Mouse (Mus musculus) heart, postnatal 0 days (tissue): ENCODE results near the gene Pabpc4. TPM values are rescaled to one million over a fixed set of nuclear protein-coding genes. Genes with fewer than 3 reads are reported as not detected.

Experiments used
- ATAC-seq: fragments of 200-750 bp; cut with Nextera tagmentation; 2 replicates; pipeline ENCODE4 v1.8.0; 2017; ENCODE audit warnings: low read depth, moderate number of reproducible peaks, moderate library complexity; ENCODE audit not compliant: insufficient read depth
- DNase-seq: peaks from one replicate; pipeline ENCODE4 v3.0.0-alpha.2; 2016; ENCODE audit warnings: low spot score
- H3K27ac ChIP-seq: fragments of 300-500 bp; sonication (generic); 2 replicates; pipeline ENCODE4 v1.5.1; 2014; ENCODE audit warnings: low read depth, mild to moderate bottlenecking
- H3K27me3 ChIP-seq: fragments of 300-500 bp; sonication (generic); 2 replicates; pipeline ENCODE4 v1.6.1; 2014; ENCODE audit warnings: low read length, mixed read lengths; ENCODE audit not compliant: control insufficient read depth, insufficient read depth
- H3K36me3 ChIP-seq: fragments of 300-500 bp; sonication (generic); replicated peaks from 2 replicates; pipeline ENCODE4 v1.6.1; 2014; ENCODE audit warnings: low read length, mixed read lengths; ENCODE audit not compliant: control insufficient read depth, insufficient read depth
- H3K4me1 ChIP-seq: fragments of 300-500 bp; sonication (generic); 2 replicates; pipeline ENCODE4 v1.6.1; 2014; ENCODE audit warnings: antibody characterized with exemption; ENCODE audit not compliant: control insufficient read depth, insufficient read depth
- H3K4me2 ChIP-seq: fragments of 300-500 bp; sonication (generic); 2 replicates; pipeline ENCODE4 v1.6.1; 2014; ENCODE audit warnings: low read depth, mild to moderate bottlenecking, low read length, moderate library complexity
- H3K4me3 ChIP-seq: fragments of 300-500 bp; sonication (generic); 2 replicates; pipeline ENCODE4 v1.5.1; 2014; ENCODE audit warnings: low read depth, low read length
- H3K9ac ChIP-seq: fragments of 300-500 bp; sonication (generic); replicated peaks from 2 replicates; pipeline ENCODE4 v1.6.1; 2014; ENCODE audit warnings: low read depth, low read length, mixed read lengths
- H3K9me3 ChIP-seq: fragments of 300-500 bp; sonication (generic); replicated peaks from 2 replicates; pipeline ENCODE4 v1.6.1; 2016; ENCODE audit warnings: low read length; ENCODE audit not compliant: control insufficient read depth
- CTCF ChIP-seq: IDR thresholded peaks from 2 replicates; pipeline ENCODE4 v1.5.1; 2016; ENCODE audit warnings: antibody characterized with exemption, control low read depth, low read depth
- EP300 ChIP-seq: IDR thresholded peaks from 2 replicates; pipeline ENCODE4 v1.6.1; 2016; ENCODE audit warnings: antibody characterized with exemption, low read depth
- WGBS: fragments of 180-500 bp; shearing (Covaris S2); extraction: QIAGEN DNeasy Blood & Tissue Kit; methylation state at CpG from one replicate; pipeline ENCODE4 v1.1.7; 2014; 5-methylcytosine and 5-hydroxymethylcytosine counted together
- polyA plus RNA-seq: library from polyadenylated mRNA; unstranded; fragments of >200 nt; fragmentation: Nextera tagmentation; extraction: Ambion mirVana; gene quantifications from 2 replicates; pipeline ENCODE4 v1.2.1, GENCODE M21; 2015
- total RNA-seq: library from RNA; depleted of rRNA; stranded (reverse); fragments of >200 nt; gene quantifications from 2 replicates; pipeline ENCODE4 v1.2.3, GENCODE M21; 2014; ENCODE audit warnings: low replicate concordance

The Pabpc4 gene
- total and polyA plus RNA-seq, 2 experiments from 2014 or later = 55.3 to 350 TPM

- Histone ChIP-seq H3K9me3 (no peaks in the 10 kb centered on the region), H3K9ac (no peak overlapping the region), H3K27ac (peak overlapping the region; percentile 92), H3K4me3 (no peak overlapping the region), H3K36me3 (no peaks in the 10 kb centered on the region), H3K4me2 (no peak overlapping the region), H3K27me3 (no peaks in the 10 kb centered on the region), H3K4me1 (peaks cover 36% of the 10 kb centered on the region)
- 37% methylated on average over 7 of the region's 7 CpGs for WGBS
- DNase-seq (no peak), ATAC-seq (peak; percentile 37)
- TF ChIP-seq EP300 (no peak), CTCF (peak; percentile 21)
These were observed 13.1 kb upstream of the Pabpc4 start for GRCm38 (mm10) chr4:123248971-123249567.

- WGBS = 50% methylated on average over 5 of the region's 5 CpGs
- H3K36me3 ChIP-seq = no peaks in the 10 kb centered on the region
- no peaks in the 10 kb centered on the region for H3K27me3 ChIP-seq
- TF ChIP-seq CTCF (no peak), EP300 (no peak)
- ATAC-seq (no peak), DNase-seq (no peak)
- no peak overlapping the region for H3K27ac ChIP-seq
- no peak overlapping the region for H3K4me3 ChIP-seq
- H3K4me2 ChIP-seq = no peak overlapping the region
- no peaks in the 10 kb centered on the region for H3K9me3 ChIP-seq
- no peak overlapping the region for H3K9ac ChIP-seq
- peaks cover 25% of the 10 kb centered on the region for H3K4me1 ChIP-seq
These were observed 9.9 kb upstream of the Pabpc4 start for GRCm38 (mm10) chr4:123252214-123252613.

- Histone ChIP-seq H3K27me3 (no peaks in the 10 kb centered on the region), H3K4me1 (peaks cover 5% of the 10 kb centered on the region; the same call in 1 of the 2 replicates), H3K9me3 (no peaks in the 10 kb centered on the region), H3K36me3 (no peaks in the 10 kb centered on the region), H3K9ac (no peak overlapping the region), H3K27ac (no peak overlapping the region), H3K4me3 (no peak overlapping the region), H3K4me2 (no peak overlapping the region)
- no peak for ATAC-seq
- 12% methylated on average over 5 of the region's 5 CpGs for WGBS
- TF ChIP-seq EP300 (no peak), CTCF (peak; percentile 80)
- peak; percentile 76 for DNase-seq
These were observed 7.5 kb upstream of the Pabpc4 start for GRCm38 (mm10) chr4:123254617-123255016.

- WGBS = 21% methylated on average over 8 of the region's 8 CpGs
- peak; percentile 59 for DNase-seq
- Histone ChIP-seq H3K4me1 (peaks cover 10% of the 10 kb centered on the region), H3K4me3 (no peak overlapping the region), H3K36me3 (no peaks in the 10 kb centered on the region), H3K9ac (no peak overlapping the region), H3K27me3 (no peaks in the 10 kb centered on the region), H3K9me3 (no peaks in the 10 kb centered on the region), H3K4me2 (no peak overlapping the region), H3K27ac (no peak overlapping the region)
- peak; percentile 81 for ATAC-seq
- TF ChIP-seq EP300 = no peak
- TF ChIP-seq CTCF = no peak
These were observed 1.9 kb upstream of the Pabpc4 start for GRCm38 (mm10) chr4:123260071-123260746.

GRCm38 (mm10) chr4:123271063-123271462 is 8.9 kb downstream of the Pabpc4 start:
- ATAC-seq = no peak
- H3K4me2 ChIP-seq = no peak overlapping the region
- no peaks in the 10 kb centered on the region for H3K36me3 ChIP-seq
- H3K4me1 ChIP-seq = no peaks in the 10 kb centered on the region
- no peak for DNase-seq
- WGBS = 85% methylated on average over 3 of the region's 3 CpGs
- no peak overlapping the region for H3K9ac ChIP-seq
- no peaks in the 10 kb centered on the region for H3K27me3 ChIP-seq
- no peak for TF ChIP-seq CTCF
- TF ChIP-seq EP300 = no peak
- no peak overlapping the region for H3K4me3 ChIP-seq
- H3K27ac ChIP-seq = no peak overlapping the region
- H3K9me3 ChIP-seq = no peaks in the 10 kb centered on the region
